Mouse (Mus musculus) CD4-positive naive resting alpha-beta T cell, adult 76 days (primary cell): ENCODE measurements around the gene Fgf5. TPM values are rescaled to one million over a fixed set of nuclear protein-coding genes. Genes with fewer than 3 reads are reported as not detected.

Source experiments
- total RNA-seq: library from RNA; stranded (reverse); gene quantifications from one replicate; pipeline ENCODE4 v1.2.4, GENCODE M21; 2023

Fgf5 gene
- total RNA-seq, result not detected

GRCm38 (mm10) chr5:98253838-98254821 is at the start of gene Fgf5:
Gene Fgf5, plus strand, starts transcription at chr5:98254184.

Other genes starting within 250 kb of the Fgf5 start
- 18.1 TPM for gene Antxr2, start 223.1 kb upstream of the Fgf5 start, total RNA-seq
- gene Prdm8, start 87.0 kb upstream of the Fgf5 start, total RNA-seq, result not detected
- gene Cfap299, start 75.1 kb downstream of the Fgf5 start, total RNA-seq, result not detected